Mouse (Mus musculus) adrenal gland, adult 2 months (tissue): Measurements from ENCODE around the gene Ttll8. TPM values are rescaled to one million over a fixed set of nuclear protein-coding genes. Genes with fewer than 3 reads are reported as not detected.

Experiments used
- polyA plus RNA-seq: library from polyadenylated mRNA; depleted of rRNA; stranded (reverse); fragments of >200 nt; gene quantifications from 2 replicates; pipeline ENCODE4 v1.2.3, GENCODE M21; 2012; rRNA removed
- total RNA-seq, 2 experiments: library from RNA; stranded (reverse); gene quantifications; 2 replicates each; pipeline ENCODE4 v1.2.3; 2021

Ttll8 gene
- total and polyA plus RNA-seq, 3 experiments, result 0.17 TPM; not detected in 2

Other genes starting within 250 kb of the Ttll8 start
- 10 to 100 TPM; 38.0 to 52.6 TPM for gene Brd1, start 220.2 kb downstream of the Ttll8 start, total RNA-seq
- 7.5 and 9.6 TPM in 2 replicates for gene Brd1, start 220.2 kb downstream of the Ttll8 start, polyA plus RNA-seq
- 10 to 100 TPM in 1 of 2 experiments, 1 to 10 TPM in 1; 7.5 to 13.2 TPM for gene Zbed4, start 202.8 kb downstream of the Ttll8 start, total RNA-seq
- gene Zbed4, start 202.8 kb downstream of the Ttll8 start, polyA plus RNA-seq, result 1.7 and 2.0 TPM in 2 replicates
- gene Alg12, start 135.1 kb downstream of the Ttll8 start, total RNA-seq, result 10 to 100 TPM; 15.2 to 19.2 TPM
- 20.4 and 21.2 TPM in 2 replicates for gene Alg12, start 135.1 kb downstream of the Ttll8 start, polyA plus RNA-seq
- 10 to 100 TPM; 44.8 to 45.6 TPM for gene Creld2, start 134.8 kb downstream of the Ttll8 start, total RNA-seq
- 25.5 and 25.7 TPM in 2 replicates for gene Creld2, start 134.8 kb downstream of the Ttll8 start, polyA plus RNA-seq
- gene Pim3, start 92.2 kb downstream of the Ttll8 start, total RNA-seq, result 100 to 1,000 TPM in 1 of 2 experiments, 10 to 100 TPM in 1; 71.7 to 105 TPM
- 156 and 157 TPM in 2 replicates for gene Pim3, start 92.2 kb downstream of the Ttll8 start, polyA plus RNA-seq
- gene Mlc1, start 24.6 kb upstream of the Ttll8 start, total RNA-seq, result not detected
- gene Mlc1, start 24.6 kb upstream of the Ttll8 start, polyA plus RNA-seq, result not detected in 2 replicates
- not detected for gene Mov10l1, start 28.5 kb upstream of the Ttll8 start, total RNA-seq
- not detected in 2 replicates for gene Mov10l1, start 28.5 kb upstream of the Ttll8 start, polyA plus RNA-seq
- 1 to 10 TPM in 1 of 2 experiments, under 1 TPM in 1; 0.61 to 1.3 TPM for gene Panx2, start 105.3 kb upstream of the Ttll8 start, total RNA-seq
- 1.1 and 1.9 TPM in 2 replicates for gene Panx2, start 105.3 kb upstream of the Ttll8 start, polyA plus RNA-seq
- 10 to 100 TPM; 27.4 to 47.7 TPM for gene Trabd, start 120.7 kb upstream of the Ttll8 start, total RNA-seq
- gene Trabd, start 120.7 kb upstream of the Ttll8 start, polyA plus RNA-seq, result 43.2 and 47.8 TPM in 2 replicates
- gene Selenoo, start 134.7 kb upstream of the Ttll8 start, total RNA-seq, result 10 to 100 TPM; 37.0 to 39.2 TPM
- 120 and 126 TPM in 2 replicates for gene Selenoo, start 134.7 kb upstream of the Ttll8 start, polyA plus RNA-seq
- 10 to 100 TPM; 11.2 to 12.3 TPM for gene Tubgcp6, start 168.7 kb upstream of the Ttll8 start, total RNA-seq
- gene Tubgcp6, start 168.7 kb upstream of the Ttll8 start, polyA plus RNA-seq, result 30.6 and 31.8 TPM in 2 replicates
- gene Hdac10, start 174.3 kb upstream of the Ttll8 start, total RNA-seq, result 10 to 100 TPM; 10.9 to 11.2 TPM
- gene Hdac10, start 174.3 kb upstream of the Ttll8 start, polyA plus RNA-seq, result 29.7 and 30.3 TPM in 2 replicates
- gene Mapk12, start 186.3 kb upstream of the Ttll8 start, total RNA-seq, result 10 to 100 TPM in 1 of 2 experiments, 1 to 10 TPM in 1; 6.7 to 10.2 TPM
- 5.9 and 9.1 TPM in 2 replicates for gene Mapk12, start 186.3 kb upstream of the Ttll8 start, polyA plus RNA-seq
- 1 to 10 TPM; 2.5 to 3.6 TPM for gene Mapk11, start 195.2 kb upstream of the Ttll8 start, total RNA-seq
- 4.1 and 4.4 TPM in 2 replicates for gene Mapk11, start 195.2 kb upstream of the Ttll8 start, polyA plus RNA-seq
- gene Plxnb2, start 226.4 kb upstream of the Ttll8 start, total RNA-seq, result 100 to 1,000 TPM in 1 of 2 experiments, 10 to 100 TPM in 1; 94.8 to 118 TPM
- 168 and 182 TPM in 2 replicates for gene Plxnb2, start 226.4 kb upstream of the Ttll8 start, polyA plus RNA-seq
- gene Dennd6b, start 242.1 kb upstream of the Ttll8 start, total RNA-seq, result 1 to 10 TPM; 5.2 to 5.7 TPM
- 24.0 and 24.9 TPM in 2 replicates for gene Dennd6b, start 242.1 kb upstream of the Ttll8 start, polyA plus RNA-seq